Mouse (Mus musculus) T-helper 2 cell (primary cell): ENCODE data around the gene Amigo1.
"Not testable (repeated sequence)": the region's sequence is repeated elsewhere in the genome, so short reads cannot be mapped to it uniquely, and the experiment has no call there.

ENCODE experiments used
- in situ Hi-C: fragments of 300-600 bp; cut with MboI, MseI; formaldehyde crosslinking; loops from one replicate; pipeline ENCODE4 v1.15.1; 2025; ENCODE audit warnings: high pct_unique_total_duplicates

Gene Amigo1

GRCm38 (mm10) chr3:108206731-108207375, 20.7 kb downstream of the Amigo1 start:
- in situ Hi-C loops, result no loop called here

GRCm38 (mm10) chr3:108209001-108209400, 22.9 kb downstream of the Amigo1 start:
- in situ Hi-C loops, result no loop called here

GRCm38 (mm10) chr3:108209536-108209935, 23.4 kb downstream of the Amigo1 start:
- in situ Hi-C loops, result no loop called here

GRCm38 (mm10) chr3:108209946-108210770, 24.0 kb downstream of the Amigo1 start:
- in situ Hi-C loops, result no loop called here

- in situ Hi-C loops, result no loop called here
Observed at GRCm38 (mm10) chr3:108210771-108211139, 24.6 kb downstream of the Amigo1 start, which contains the start of gene Atxn7l2. Gene Atxn7l2, minus strand, starts transcription at chr3:108210934.

- in situ Hi-C loops, result no loop called here
Observed at GRCm38 (mm10) chr3:108211845-108212244, 25.7 kb downstream of the Amigo1 start.

- in situ Hi-C loops, result no loop called here
Observed at GRCm38 (mm10) chr3:108212406-108212805, 26.3 kb downstream of the Amigo1 start.

- in situ Hi-C loops, result no loop called here
Observed at GRCm38 (mm10) chr3:108214734-108215133, 28.6 kb downstream of the Amigo1 start.

GRCm38 (mm10) chr3:108220661-108221060, 34.5 kb downstream of the Amigo1 start:
- in situ Hi-C loops, result no loop called here

GRCm38 (mm10) chr3:108225711-108226557, 39.8 kb downstream of the Amigo1 start:
- in situ Hi-C loops, result no loop called here

GRCm38 (mm10) chr3:108226558-108227350, 40.6 kb downstream of the Amigo1 start, which contains the start of gene Sypl2:
Gene Sypl2, minus strand, starts transcription at chr3:108226648.
- in situ Hi-C loops, result no loop called here

GRCm38 (mm10) chr3:108227521-108227920, 41.4 kb downstream of the Amigo1 start:
- in situ Hi-C loops, result no loop called here

GRCm38 (mm10) chr3:108231646-108232045, 45.5 kb downstream of the Amigo1 start:
- in situ Hi-C loops, result no loop called here

- in situ Hi-C loops, result not testable (repeated sequence)
Observed at GRCm38 (mm10) chr3:108237474-108238102, 51.5 kb downstream of the Amigo1 start.

GRCm38 (mm10) chr3:108241243-108241839, 55.2 kb downstream of the Amigo1 start:
- in situ Hi-C loops, result no loop called here
